Mouse (Mus musculus): Measurements from ENCODE around the gene Sez6l2. TPM values are rescaled to one million over a fixed set of nuclear protein-coding genes. Genes with fewer than 3 reads are reported as not detected.
A peak's percentile ranks its signal among the peaks of the same experiment; 100 is the strongest.

Sez6l2 gene
- polyA plus RNA-seq, 1 experiment from 2014 or later = 0.36 TPM

DNA sequence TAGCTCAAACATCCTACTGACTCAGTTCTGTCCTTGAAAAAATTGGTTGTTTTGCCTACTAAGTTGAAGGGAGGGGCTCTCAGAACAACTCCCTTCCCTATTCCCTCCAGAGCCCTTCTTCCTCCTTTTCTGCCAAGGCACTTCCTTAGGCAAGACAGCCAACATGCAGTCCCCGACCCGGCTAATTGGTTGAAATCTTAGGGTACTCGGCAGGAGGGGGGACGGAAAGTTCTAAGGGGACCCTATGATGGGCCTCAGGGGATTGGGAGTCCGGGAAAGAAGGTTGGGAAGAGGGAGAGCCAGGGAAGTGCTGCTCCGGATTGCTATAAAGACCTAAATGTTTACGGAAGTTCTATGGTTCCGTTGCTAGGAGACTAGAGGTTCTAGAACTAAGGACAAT is 25.1 kb downstream of the Sez6l2 start:
- Histone ChIP-seq H3K4me2 (ENCODE audit: low read depth, low read length) (peak overlapping the region; percentile 68), H3K9me3 (ENCODE audit: control insufficient read depth, low read length) (no peaks in the 10 kb centered on the region), H3K9ac (ENCODE audit: low read length) (peak overlapping the region; percentile 99)

DNA sequence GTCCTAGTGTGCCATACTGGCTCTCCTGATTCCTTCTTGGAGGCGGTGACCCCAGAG is 25.4 kb downstream of the Sez6l2 start, which contains the start of gene Cdipt:
Gene Cdipt, plus strand, starts transcription at position 22 of the 57 bp plus-strand sequence.
- peaks cover 7% of the 10 kb centered on the region for H3K4me1 ChIP-seq (replicated peaks; ENCODE audit: control insufficient read depth, insufficient read depth, low read length)
- H3K27me3 ChIP-seq (ENCODE audit: control insufficient read depth, insufficient read depth, low read depth, low read length) = no peaks in the 10 kb centered on the region
- H3K36me3 ChIP-seq (ENCODE audit: control insufficient read depth, insufficient read depth, low read length) = peaks cover 9% of the 10 kb centered on the region
- 0% methylated on average over 1 of the region's 1 CpGs for WGBS
- H3K4me3 ChIP-seq (ENCODE audit: low read length) = peak within 1 kb of the TSS; percentile 99
- peak within 1 kb of the TSS; percentile 99 for H3K9ac ChIP-seq (ENCODE audit: low read length)
- peak within 1 kb of the TSS; percentile 68 for H3K4me2 ChIP-seq (ENCODE audit: low read depth, low read length)
- ATAC-seq (ENCODE audit: low read depth) = no peak
- no peaks in the 10 kb centered on the region for H3K9me3 ChIP-seq (ENCODE audit: control insufficient read depth, low read length)
- peak within 1 kb of the TSS; percentile 98 for H3K27ac ChIP-seq (ENCODE audit: low read length)

More for the DNA sequence above, 25.1 kb downstream of the Sez6l2 start:
- peak overlapping the region; percentile 20; the same call in 1 of the 2 replicates for H3K27ac ChIP-seq (ENCODE audit: low read length)
- WGBS = 11% methylated on average over 8 of the region's 8 CpGs
- H3K36me3 ChIP-seq (ENCODE audit: control insufficient read depth, insufficient read depth, low read length) = peaks cover 9% of the 10 kb centered on the region
- peaks cover 7% of the 10 kb centered on the region for H3K4me1 ChIP-seq (replicated peaks; ENCODE audit: control insufficient read depth, insufficient read depth, low read length)
- H3K27me3 ChIP-seq (ENCODE audit: control insufficient read depth, insufficient read depth, low read depth, low read length) = no peaks in the 10 kb centered on the region
- peak; percentile 3; the same call in 1 of the 2 replicates for ATAC-seq (ENCODE audit: low read depth)
- H3K4me3 ChIP-seq (ENCODE audit: low read length) = peak overlapping the region; percentile 99

DNA sequence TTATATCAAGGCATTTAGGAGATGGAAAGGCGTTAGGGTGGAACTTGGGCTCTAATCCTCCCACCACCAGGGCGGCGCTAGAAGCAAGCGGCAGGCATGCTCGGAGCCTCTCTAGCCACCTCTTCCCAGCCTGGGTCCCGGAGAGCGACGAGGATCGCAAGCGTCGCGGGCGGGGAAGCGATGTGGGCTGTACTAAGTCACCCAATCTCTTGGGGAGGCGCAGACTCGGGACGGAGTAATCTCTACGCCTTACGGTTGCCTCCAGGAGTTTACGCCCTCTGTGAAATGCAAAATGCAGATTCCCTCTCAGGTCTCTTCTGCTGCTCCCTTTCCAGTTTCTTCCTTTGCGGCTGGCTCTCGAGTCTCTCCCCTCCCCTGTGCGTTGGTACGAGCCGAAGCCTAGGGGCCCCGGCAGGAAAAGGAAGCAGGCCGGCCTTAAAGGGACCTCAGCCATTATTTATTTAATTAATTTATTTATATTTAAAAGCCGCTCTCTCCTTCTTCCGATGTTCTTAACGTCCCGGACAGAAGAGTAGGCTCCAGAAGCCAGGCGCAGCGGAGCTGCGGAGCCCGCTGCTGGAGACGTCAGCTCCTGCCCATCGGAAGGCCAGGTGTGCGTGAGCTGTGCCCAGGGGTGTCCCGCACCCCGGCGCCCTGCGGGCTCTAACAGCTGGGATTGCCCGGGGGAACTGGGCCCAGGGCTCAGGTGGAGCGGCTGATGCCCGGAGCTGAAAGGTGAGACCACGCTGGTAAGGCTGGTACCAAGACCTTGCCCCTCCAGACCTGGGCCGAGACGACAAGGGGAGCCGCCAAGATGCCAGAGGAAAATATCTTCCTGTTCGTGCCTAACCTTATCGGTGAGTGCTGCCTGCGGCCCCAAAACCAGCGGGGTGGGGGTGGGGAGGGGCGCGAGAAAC is 25.8 kb downstream of the Sez6l2 start, which contains the start of gene Cdiptos:
Gene Cdiptos, minus strand, starts transcription at position 149 of the 917 bp plus-strand sequence.
- Histone ChIP-seq H3K4me3 (ENCODE audit: low read length) (peak within 1 kb of the TSS; percentile 99), H3K9ac (ENCODE audit: low read length) (peak within 1 kb of the TSS; percentile 99), H3K27me3 (ENCODE audit: control insufficient read depth, insufficient read depth, low read depth, low read length) (no peaks in the 10 kb centered on the region), H3K36me3 (ENCODE audit: control insufficient read depth, insufficient read depth, low read length) (peaks cover 9% of the 10 kb centered on the region), H3K9me3 (ENCODE audit: control insufficient read depth, low read length) (no peaks in the 10 kb centered on the region), H3K4me2 (ENCODE audit: low read depth, low read length) (peak within 1 kb of the TSS; percentile 68), H3K27ac (ENCODE audit: low read length) (peak within 1 kb of the TSS; percentile 98), H3K4me1 (replicated peaks; ENCODE audit: control insufficient read depth, insufficient read depth, low read length) (peaks cover 7% of the 10 kb centered on the region)
- WGBS = under 1% methylated on average over 55 of the region's 55 CpGs
- peak; percentile 97 for ATAC-seq (ENCODE audit: low read depth)

DNA sequence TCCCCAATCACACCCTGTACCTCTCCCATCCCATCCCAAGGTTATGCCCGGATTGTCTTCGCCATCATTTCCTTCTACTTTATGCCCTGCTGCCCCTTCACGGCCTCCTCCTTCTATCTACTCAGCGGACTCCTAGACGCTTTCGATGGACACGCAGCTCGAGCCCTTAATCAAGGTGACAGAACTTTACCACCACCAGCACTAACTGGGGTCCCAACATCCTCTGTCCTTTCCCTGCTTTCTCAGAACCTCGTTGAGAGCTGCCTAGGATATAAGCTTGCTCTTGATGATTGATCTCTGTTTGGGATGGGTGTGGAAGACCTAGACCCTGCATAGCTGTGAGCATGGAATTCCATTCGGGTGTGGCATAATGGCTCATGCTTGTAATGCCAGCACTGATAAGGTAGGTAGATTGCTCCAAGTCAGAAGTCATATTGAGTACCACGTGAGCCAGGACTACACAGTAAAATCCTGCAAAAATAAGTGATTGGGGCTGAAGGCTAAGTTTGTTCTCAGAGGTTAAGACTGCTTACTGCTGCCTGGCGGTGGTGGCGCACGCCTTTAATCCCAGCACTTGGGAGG is 26.6 kb downstream of the Sez6l2 start:
- Histone ChIP-seq H3K9me3 (ENCODE audit: control insufficient read depth, low read length) (no peaks in the 10 kb centered on the region), H3K27ac (ENCODE audit: low read length) (peak overlapping the region; percentile 98), H3K4me1 (replicated peaks; ENCODE audit: control insufficient read depth, insufficient read depth, low read length) (peaks cover 7% of the 10 kb centered on the region), H3K36me3 (ENCODE audit: control insufficient read depth, insufficient read depth, low read length) (peaks cover 9% of the 10 kb centered on the region), H3K4me3 (ENCODE audit: low read length) (peak overlapping the region; percentile 99), H3K9ac (ENCODE audit: low read length) (peak overlapping the region; percentile 99), H3K27me3 (ENCODE audit: control insufficient read depth, insufficient read depth, low read depth, low read length) (no peaks in the 10 kb centered on the region), H3K4me2 (ENCODE audit: low read depth, low read length) (peak overlapping the region; percentile 68)
- ATAC-seq (ENCODE audit: low read depth) = no peak; the same call in 1 of the 2 replicates
- WGBS = 23% methylated on average over 14 of the region's 14 CpGs

DNA sequence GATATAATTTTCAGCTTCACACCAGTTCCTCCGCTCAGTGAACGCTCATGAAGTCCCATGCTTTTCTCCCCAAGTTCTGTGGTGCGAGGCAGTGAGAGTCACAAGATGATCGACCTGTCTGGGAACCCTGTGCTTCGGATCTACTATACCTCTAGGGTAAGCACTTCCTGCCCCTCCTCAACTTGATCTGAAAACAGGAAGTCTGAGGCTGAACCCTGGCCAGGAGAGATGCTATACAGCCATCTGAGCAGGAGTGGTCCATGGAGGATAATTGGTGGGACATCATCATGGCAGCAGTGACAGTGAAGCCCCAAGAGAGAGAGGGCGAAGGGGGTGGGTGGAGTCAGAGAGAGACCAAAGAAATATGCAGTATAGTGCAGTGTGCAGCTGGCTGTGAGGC is 28.5 kb downstream of the Sez6l2 start:
- Histone ChIP-seq H3K27me3 (ENCODE audit: control insufficient read depth, insufficient read depth, low read depth, low read length) (no peaks in the 10 kb centered on the region), H3K4me2 (ENCODE audit: low read depth, low read length) (no peak overlapping the region), H3K4me3 (ENCODE audit: low read length) (no peak overlapping the region), H3K9me3 (ENCODE audit: control insufficient read depth, low read length) (no peaks in the 10 kb centered on the region), H3K36me3 (ENCODE audit: control insufficient read depth, insufficient read depth, low read length) (peaks cover 9% of the 10 kb centered on the region), H3K9ac (ENCODE audit: low read length) (no peak overlapping the region), H3K27ac (ENCODE audit: low read length) (no peak overlapping the region), H3K4me1 (replicated peaks; ENCODE audit: control insufficient read depth, insufficient read depth, low read length) (peaks cover 7% of the 10 kb centered on the region)
- ATAC-seq (ENCODE audit: low read depth) = no peak
- WGBS = 86% methylated on average over 6 of the region's 6 CpGs

DNA sequence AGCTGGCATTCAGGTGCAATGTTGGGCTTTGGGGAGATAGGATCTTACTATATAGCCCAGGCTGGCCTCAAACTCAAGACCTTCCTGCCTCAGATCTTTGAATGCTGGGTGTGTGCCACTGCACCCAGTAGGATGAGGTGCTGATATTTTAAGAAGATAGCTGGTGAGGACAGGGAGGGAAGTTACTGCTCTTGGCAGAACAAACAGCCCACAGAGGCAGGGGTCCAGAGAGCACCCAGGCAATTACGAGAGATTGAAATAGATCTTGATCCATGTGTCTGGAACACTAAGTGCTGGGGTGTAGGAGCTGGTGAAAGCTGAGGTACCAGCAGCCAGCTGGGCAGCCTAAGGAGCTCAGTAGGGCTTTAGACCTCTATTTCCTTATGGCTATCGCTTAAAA is 31.2 kb downstream of the Sez6l2 start:
- WGBS = 80% methylated on average over 2 of the region's 2 CpGs
- H3K9ac ChIP-seq (ENCODE audit: low read length) = no peak overlapping the region
- no peak for ATAC-seq (ENCODE audit: low read depth)

DNA sequence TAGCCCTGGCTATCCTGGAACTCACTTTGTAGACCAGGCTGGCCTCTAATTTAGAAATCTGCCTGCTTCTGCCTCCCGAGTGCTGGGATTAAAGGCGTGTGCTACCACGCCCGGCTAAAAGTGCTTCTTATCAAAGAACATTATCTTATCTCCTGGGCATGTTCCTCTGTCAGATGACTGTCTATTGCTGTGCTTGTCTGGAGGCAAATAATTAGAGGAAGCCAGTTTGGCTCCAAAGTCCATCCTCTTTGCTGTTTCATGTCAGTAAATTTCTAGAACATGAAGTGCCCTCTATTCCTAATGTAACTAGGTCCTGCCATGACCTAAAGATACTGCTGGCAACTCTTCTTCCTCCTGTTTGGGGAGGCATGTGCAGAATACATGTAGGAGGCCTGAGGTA is 31.7 kb downstream of the Sez6l2 start:
- H3K9me3 ChIP-seq (ENCODE audit: control insufficient read depth, low read length) = no peaks in the 10 kb centered on the region
- no peak overlapping the region for H3K4me3 ChIP-seq (ENCODE audit: low read length)
- no peaks in the 10 kb centered on the region for H3K27me3 ChIP-seq (ENCODE audit: control insufficient read depth, insufficient read depth, low read depth, low read length)
- no peak overlapping the region for H3K27ac ChIP-seq (ENCODE audit: low read length)
- peaks cover 9% of the 10 kb centered on the region for H3K36me3 ChIP-seq (ENCODE audit: control insufficient read depth, insufficient read depth, low read length)
- WGBS = 84% methylated on average over 4 of the region's 4 CpGs
- no peak for ATAC-seq (ENCODE audit: low read depth)
- no peak overlapping the region for H3K9ac ChIP-seq (ENCODE audit: low read length)
- H3K4me2 ChIP-seq (ENCODE audit: low read depth, low read length) = no peak overlapping the region
- peaks cover 3% of the 10 kb centered on the region for H3K4me1 ChIP-seq (replicated peaks; ENCODE audit: control insufficient read depth, insufficient read depth, low read length)

More for the DNA sequence above, 31.2 kb downstream of the Sez6l2 start:
- Histone ChIP-seq H3K36me3 (ENCODE audit: control insufficient read depth, insufficient read depth, low read length) (peaks cover 9% of the 10 kb centered on the region), H3K9me3 (ENCODE audit: control insufficient read depth, low read length) (no peaks in the 10 kb centered on the region), H3K27me3 (ENCODE audit: control insufficient read depth, insufficient read depth, low read depth, low read length) (no peaks in the 10 kb centered on the region), H3K4me3 (ENCODE audit: low read length) (no peak overlapping the region), H3K4me2 (ENCODE audit: low read depth, low read length) (no peak overlapping the region), H3K4me1 (replicated peaks; ENCODE audit: control insufficient read depth, insufficient read depth, low read length) (peaks cover 4% of the 10 kb centered on the region), H3K27ac (ENCODE audit: low read length) (no peak overlapping the region)

DNA sequence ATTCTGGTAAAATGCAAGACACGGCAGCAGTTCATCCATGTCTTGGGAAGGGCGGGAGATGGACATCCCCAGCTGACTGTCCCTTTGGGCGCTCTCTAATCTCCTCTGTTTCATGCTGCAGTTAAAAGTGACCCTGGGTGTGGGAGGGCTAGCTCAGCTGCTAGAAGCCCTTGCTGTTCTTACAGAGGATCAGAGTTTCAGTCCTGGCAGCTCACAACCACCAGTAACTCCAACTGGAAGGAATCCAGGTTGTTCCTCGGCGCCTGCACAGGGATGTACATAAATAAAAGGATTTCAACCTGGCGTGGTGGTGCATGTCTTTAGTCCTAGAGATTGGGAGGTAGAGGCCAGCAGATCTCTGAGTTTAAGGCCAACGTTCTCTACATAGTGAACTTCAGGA is 32.8 kb downstream of the Sez6l2 start:
- Histone ChIP-seq H3K9me3 (ENCODE audit: control insufficient read depth, low read length) (no peaks in the 10 kb centered on the region), H3K4me2 (ENCODE audit: low read depth, low read length) (no peak overlapping the region), H3K9ac (ENCODE audit: low read length) (no peak overlapping the region), H3K27me3 (ENCODE audit: control insufficient read depth, insufficient read depth, low read depth, low read length) (no peaks in the 10 kb centered on the region), H3K4me1 (replicated peaks; ENCODE audit: control insufficient read depth, insufficient read depth, low read length) (no peaks in the 10 kb centered on the region), H3K27ac (ENCODE audit: low read length) (no peak overlapping the region), H3K4me3 (ENCODE audit: low read length) (no peak overlapping the region), H3K36me3 (ENCODE audit: control insufficient read depth, insufficient read depth, low read length) (peaks cover 9% of the 10 kb centered on the region)
- ATAC-seq (ENCODE audit: low read depth) = no peak
- WGBS = 71% methylated on average over 7 of the region's 7 CpGs

DNA sequence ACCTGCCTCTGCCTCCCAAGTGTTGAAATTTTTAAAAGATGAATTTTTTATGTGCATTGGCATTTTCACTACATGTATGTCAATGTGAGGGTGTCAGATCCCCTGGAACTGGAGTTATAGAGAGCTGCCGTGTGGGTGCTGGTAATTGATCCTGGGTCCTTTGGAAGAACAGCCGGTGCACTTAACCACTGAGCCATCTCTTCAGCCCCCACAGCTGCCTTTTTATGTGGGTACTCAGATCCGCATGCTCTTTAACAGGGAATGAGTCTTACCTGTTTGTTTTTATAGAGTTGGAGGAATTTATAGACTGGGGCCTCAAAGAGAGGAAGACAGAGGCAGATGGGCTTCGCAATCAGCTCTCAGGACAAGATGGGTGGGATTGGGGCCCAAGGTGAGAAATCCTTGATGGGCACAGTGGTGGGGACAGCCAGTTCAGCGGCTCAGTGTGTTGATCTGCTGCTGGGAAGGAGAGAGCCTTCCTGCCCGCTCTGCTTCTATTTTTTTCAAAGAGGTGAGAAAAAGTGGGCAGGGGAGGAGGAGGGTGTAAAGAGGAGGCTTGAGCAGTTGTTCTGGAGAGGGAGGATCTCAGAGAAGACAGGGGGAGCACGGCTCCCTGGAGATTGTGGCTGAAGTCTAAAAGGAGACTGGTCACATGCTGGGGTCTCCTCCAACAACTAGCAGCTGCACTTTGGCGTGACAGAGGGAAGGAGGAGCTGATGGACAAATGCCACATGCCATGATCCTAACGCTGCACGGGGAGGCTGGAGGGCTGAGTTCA is 34.5 kb downstream of the Sez6l2 start:
- H3K9ac ChIP-seq (ENCODE audit: low read length) = no peak overlapping the region
- H3K36me3 ChIP-seq (ENCODE audit: control insufficient read depth, insufficient read depth, low read length) = peaks cover under 1% of the 10 kb centered on the region; the same call in 1 of the 2 replicates
- no peak overlapping the region for H3K4me2 ChIP-seq (ENCODE audit: low read depth, low read length)
- no peak overlapping the region for H3K27ac ChIP-seq (ENCODE audit: low read length)
- no peaks in the 10 kb centered on the region for H3K4me1 ChIP-seq (replicated peaks; ENCODE audit: control insufficient read depth, insufficient read depth, low read length)
- no peak for ATAC-seq (ENCODE audit: low read depth)
- no peaks in the 10 kb centered on the region for H3K9me3 ChIP-seq (ENCODE audit: control insufficient read depth, low read length)
- H3K27me3 ChIP-seq (ENCODE audit: control insufficient read depth, insufficient read depth, low read depth, low read length) = no peaks in the 10 kb centered on the region
- no peak overlapping the region for H3K4me3 ChIP-seq (ENCODE audit: low read length)
- 28% methylated on average over 10 of the region's 10 CpGs for WGBS

All from lung, embryonic 16.5 days (tissue).